Mouse (Mus musculus): Measurements from ENCODE around the gene Tlx2. TPM values are rescaled to one million over a fixed set of nuclear protein-coding genes. Genes with fewer than 3 reads are reported as not detected.

The Tlx2 gene
- polyA plus RNA-seq, 1 experiment from 2014 or later = 0.45 TPM

GRCm38 (mm10) chr6:83033249-83034185 is 36.6 kb downstream of the Tlx2 start, which contains the start of the genes Dok1 and Loxl3:
Dok1 (minus strand) TSS chr6:83033471.
Loxl3 (plus strand) TSS chr6:83034173.
- peak; percentile 81 for ATAC-seq (replicated peaks; ENCODE audit: extremely low read depth, insufficient read depth, low FRiP score)
- WGBS = under 1% methylated on average over 51 of the region's 51 CpGs
- H3K4me3 ChIP-seq (ENCODE audit: low read length) = peak within 1 kb of the TSS; percentile 73
- peak within 1 kb of the TSS; percentile 82 for H3K27ac ChIP-seq (ENCODE audit: low read length)
- H3K9me3 ChIP-seq (replicated peaks; ENCODE audit: control insufficient read depth, low read length) = no peaks in the 10 kb centered on the region
- peaks cover 16% of the 10 kb centered on the region for H3K4me1 ChIP-seq (ENCODE audit: control insufficient read depth, insufficient read depth, low read length)
- H3K9ac ChIP-seq (ENCODE audit: low read length) = peak within 1 kb of the TSS; percentile 67
- peaks cover 10% of the 10 kb centered on the region; the same call in 1 of the 2 replicates for H3K27me3 ChIP-seq (ENCODE audit: control insufficient read depth, insufficient read depth, low read length)
- no peaks in the 10 kb centered on the region for H3K36me3 ChIP-seq (ENCODE audit: control insufficient read depth, insufficient read depth)
- H3K4me2 ChIP-seq (ENCODE audit: low read depth, low read length) = peak within 1 kb of the TSS; percentile 86

- no peaks in the 10 kb centered on the region for H3K9me3 ChIP-seq (replicated peaks; ENCODE audit: control insufficient read depth, low read length)
- WGBS = under 1% methylated on average over 31 of the region's 31 CpGs
- peak overlapping the region; percentile 86 for H3K4me2 ChIP-seq (ENCODE audit: low read depth, low read length)
- ATAC-seq (replicated peaks; ENCODE audit: extremely low read depth, insufficient read depth, low FRiP score) = peak; percentile 39
- peak overlapping the region; percentile 67 for H3K9ac ChIP-seq (ENCODE audit: low read length)
- peak overlapping the region; percentile 73 for H3K4me3 ChIP-seq (ENCODE audit: low read length)
- peaks cover 13% of the 10 kb centered on the region; the same call in 1 of the 2 replicates for H3K27me3 ChIP-seq (ENCODE audit: control insufficient read depth, insufficient read depth, low read length)
- H3K27ac ChIP-seq (ENCODE audit: low read length) = peak overlapping the region; percentile 53
- peaks cover 19% of the 10 kb centered on the region for H3K4me1 ChIP-seq (ENCODE audit: control insufficient read depth, insufficient read depth, low read length)
- H3K36me3 ChIP-seq (ENCODE audit: control insufficient read depth, insufficient read depth) = no peaks in the 10 kb centered on the region
Observed at GRCm38 (mm10) chr6:83032769-83033191, 37.3 kb downstream of the Tlx2 start.

- Histone ChIP-seq H3K4me2 (ENCODE audit: low read depth, low read length) (peak overlapping the region; percentile 86), H3K4me1 (ENCODE audit: control insufficient read depth, insufficient read depth, low read length) (peaks cover 23% of the 10 kb centered on the region), H3K36me3 (ENCODE audit: control insufficient read depth, insufficient read depth) (no peaks in the 10 kb centered on the region), H3K4me3 (ENCODE audit: low read length) (peak overlapping the region; percentile 73), H3K27ac (ENCODE audit: low read length) (no peak overlapping the region), H3K27me3 (ENCODE audit: control insufficient read depth, insufficient read depth, low read length) (peaks cover 13% of the 10 kb centered on the region; the same call in 1 of the 2 replicates), H3K9ac (ENCODE audit: low read length) (peak overlapping the region; percentile 67), H3K9me3 (replicated peaks; ENCODE audit: control insufficient read depth, low read length) (no peaks in the 10 kb centered on the region)
- WGBS = 53% methylated on average over 18 of the region's 18 CpGs
- ATAC-seq (replicated peaks; ENCODE audit: extremely low read depth, insufficient read depth, low FRiP score) = no peak
Observed at GRCm38 (mm10) chr6:83031921-83032590, 38.0 kb downstream of the Tlx2 start.

GRCm38 (mm10) chr6:83031111-83031510 is 39.0 kb downstream of the Tlx2 start:
- Histone ChIP-seq H3K9me3 (replicated peaks; ENCODE audit: control insufficient read depth, low read length) (no peaks in the 10 kb centered on the region), H3K4me1 (ENCODE audit: control insufficient read depth, insufficient read depth, low read length) (peaks cover 23% of the 10 kb centered on the region), H3K4me2 (ENCODE audit: low read depth, low read length) (no peak overlapping the region), H3K36me3 (ENCODE audit: control insufficient read depth, insufficient read depth) (no peaks in the 10 kb centered on the region), H3K4me3 (ENCODE audit: low read length) (no peak overlapping the region), H3K27me3 (ENCODE audit: control insufficient read depth, insufficient read depth, low read length) (peaks cover 13% of the 10 kb centered on the region; the same call in 1 of the 2 replicates), H3K27ac (ENCODE audit: low read length) (no peak overlapping the region), H3K9ac (ENCODE audit: low read length) (no peak overlapping the region)
- no peak for ATAC-seq (replicated peaks; ENCODE audit: extremely low read depth, insufficient read depth, low FRiP score)
- WGBS = 76% methylated on average over 7 of the region's 7 CpGs

- Histone ChIP-seq H3K4me1 (ENCODE audit: control insufficient read depth, insufficient read depth, low read length) (peaks cover 23% of the 10 kb centered on the region), H3K36me3 (ENCODE audit: control insufficient read depth, insufficient read depth) (no peaks in the 10 kb centered on the region), H3K27me3 (ENCODE audit: control insufficient read depth, insufficient read depth, low read length) (peaks cover 13% of the 10 kb centered on the region; the same call in 1 of the 2 replicates), H3K4me3 (ENCODE audit: low read length) (no peak overlapping the region), H3K27ac (ENCODE audit: low read length) (no peak overlapping the region), H3K4me2 (ENCODE audit: low read depth, low read length) (no peak overlapping the region), H3K9me3 (replicated peaks; ENCODE audit: control insufficient read depth, low read length) (no peaks in the 10 kb centered on the region), H3K9ac (ENCODE audit: low read length) (no peak overlapping the region)
- no peak for ATAC-seq (replicated peaks; ENCODE audit: extremely low read depth, insufficient read depth, low FRiP score)
- WGBS = 46% methylated on average over 10 of the region's 10 CpGs
Observed at GRCm38 (mm10) chr6:83029777-83030176, 40.3 kb downstream of the Tlx2 start.

- Histone ChIP-seq H3K4me3 (ENCODE audit: low read length) (no peak overlapping the region), H3K27ac (ENCODE audit: low read length) (no peak overlapping the region), H3K27me3 (ENCODE audit: control insufficient read depth, insufficient read depth, low read length) (peaks cover 13% of the 10 kb centered on the region; the same call in 1 of the 2 replicates), H3K9ac (ENCODE audit: low read length) (no peak overlapping the region), H3K4me2 (ENCODE audit: low read depth, low read length) (no peak overlapping the region), H3K4me1 (ENCODE audit: control insufficient read depth, insufficient read depth, low read length) (peaks cover 20% of the 10 kb centered on the region), H3K9me3 (replicated peaks; ENCODE audit: control insufficient read depth, low read length) (no peaks in the 10 kb centered on the region), H3K36me3 (ENCODE audit: control insufficient read depth, insufficient read depth) (no peaks in the 10 kb centered on the region)
- 38% methylated on average over 8 of the region's 9 CpGs for WGBS
- no peak for ATAC-seq (replicated peaks; ENCODE audit: extremely low read depth, insufficient read depth, low FRiP score)
Observed at GRCm38 (mm10) chr6:83027706-83028105, 42.4 kb downstream of the Tlx2 start.

- Histone ChIP-seq H3K9me3 (replicated peaks; ENCODE audit: control insufficient read depth, low read length) (no peaks in the 10 kb centered on the region), H3K27me3 (ENCODE audit: control insufficient read depth, insufficient read depth, low read length) (peaks cover 13% of the 10 kb centered on the region; the same call in 1 of the 2 replicates), H3K9ac (ENCODE audit: low read length) (no peak overlapping the region), H3K27ac (ENCODE audit: low read length) (no peak overlapping the region), H3K4me2 (ENCODE audit: low read depth, low read length) (no peak overlapping the region), H3K4me1 (ENCODE audit: control insufficient read depth, insufficient read depth, low read length) (peaks cover 17% of the 10 kb centered on the region), H3K36me3 (ENCODE audit: control insufficient read depth, insufficient read depth) (no peaks in the 10 kb centered on the region), H3K4me3 (ENCODE audit: low read length) (no peak overlapping the region)
- ATAC-seq (replicated peaks; ENCODE audit: extremely low read depth, insufficient read depth, low FRiP score) = no peak
- 81% methylated on average over 8 of the region's 8 CpGs for WGBS
Observed at GRCm38 (mm10) chr6:83027293-83027692, 42.8 kb downstream of the Tlx2 start.

- no peaks in the 10 kb centered on the region for H3K9me3 ChIP-seq (replicated peaks; ENCODE audit: control insufficient read depth, low read length)
- H3K27me3 ChIP-seq (ENCODE audit: control insufficient read depth, insufficient read depth, low read length) = peaks cover 6% of the 10 kb centered on the region; the same call in 1 of the 2 replicates
- WGBS = 95% methylated on average over 4 of the region's 4 CpGs
- H3K4me3 ChIP-seq (ENCODE audit: low read length) = no peak overlapping the region
- H3K4me2 ChIP-seq (ENCODE audit: low read depth, low read length) = no peak overlapping the region
- H3K9ac ChIP-seq (ENCODE audit: low read length) = no peak overlapping the region
- H3K36me3 ChIP-seq (ENCODE audit: control insufficient read depth, insufficient read depth) = no peaks in the 10 kb centered on the region
- peaks cover 12% of the 10 kb centered on the region for H3K4me1 ChIP-seq (ENCODE audit: control insufficient read depth, insufficient read depth, low read length)
- no peak overlapping the region for H3K27ac ChIP-seq (ENCODE audit: low read length)
- no peak for ATAC-seq (replicated peaks; ENCODE audit: extremely low read depth, insufficient read depth, low FRiP score)
Observed at GRCm38 (mm10) chr6:83025221-83025620, 44.9 kb downstream of the Tlx2 start.

Data from heart, embryonic 16.5 days (tissue).